Mouse (Mus musculus): ENCODE measurements around the gene Gm10376.
"Not testable (repeated sequence)": the region's sequence is repeated elsewhere in the genome, so short reads cannot be mapped to it uniquely, and the experiment has no call there.

Gene Gm10376

DNA sequence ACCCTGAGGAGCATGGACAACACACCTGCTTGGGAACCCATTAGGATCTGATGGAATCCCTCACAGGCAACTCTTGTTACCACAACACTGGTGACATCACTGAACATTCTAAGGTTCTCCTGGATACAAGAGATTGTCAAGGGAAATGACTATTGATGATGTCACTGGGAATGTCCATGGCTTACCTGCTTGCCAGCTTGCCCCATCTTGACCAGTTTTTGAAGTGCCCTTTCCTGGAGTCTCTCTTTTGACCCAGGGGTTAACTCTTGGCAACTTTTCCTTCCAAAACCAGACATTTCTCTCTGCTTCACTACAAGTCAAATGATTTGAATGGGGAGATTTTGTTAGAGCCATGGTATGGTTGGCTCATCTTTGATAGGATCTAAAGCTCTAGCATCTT is at the start of gene Gm10376:
TSS of gene Gm10376 (minus strand) at position 101 of the 400 bp plus-strand sequence.
- DNase-seq (ENCODE audit: low spot score in 2 of 2), result not testable (repeated sequence)

DNA sequence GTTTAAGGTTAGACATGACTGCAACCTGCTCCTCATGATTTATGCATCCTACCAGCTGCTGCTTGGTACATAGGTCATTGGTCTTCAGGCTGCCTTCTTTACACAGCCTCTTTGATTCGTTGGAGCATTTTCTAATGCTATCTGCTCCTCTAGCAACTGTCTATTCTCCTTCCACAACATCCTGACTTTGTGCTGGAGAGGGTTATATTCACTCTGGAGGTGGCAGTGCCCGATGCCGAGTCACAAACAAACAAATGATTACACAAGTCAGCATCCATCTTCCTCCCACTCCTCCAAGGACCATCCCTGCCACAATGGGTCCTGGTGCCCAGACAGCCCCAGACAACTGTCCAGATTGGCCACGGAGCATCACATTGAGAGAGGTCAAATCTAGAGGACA is 44.8 kb upstream of the Gm10376 start:
- not testable (repeated sequence) for DNase-seq (ENCODE audit: low spot score in 2 of 2)

DNA sequence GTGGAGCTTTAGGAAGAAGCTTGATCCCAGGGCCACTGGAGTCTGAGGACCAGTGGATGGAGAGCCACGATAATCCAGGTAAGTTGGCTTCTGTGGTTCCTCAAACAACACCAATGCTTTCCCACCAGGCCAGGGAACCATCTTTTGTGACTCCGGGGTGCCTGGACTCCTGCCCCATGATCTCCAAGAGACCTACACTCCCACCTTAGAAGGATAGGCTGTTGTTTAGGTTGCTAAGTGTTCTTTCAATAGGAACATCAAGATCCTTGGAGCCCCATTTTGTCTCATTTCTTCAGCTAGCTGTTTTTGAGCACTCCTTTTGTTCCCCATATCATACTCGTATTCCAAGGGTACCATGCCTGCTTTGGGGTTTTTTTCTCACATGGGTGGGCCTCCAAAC is 42.6 kb upstream of the Gm10376 start:
- not testable (repeated sequence) for DNase-seq (ENCODE audit: low spot score in 2 of 2)

DNA sequence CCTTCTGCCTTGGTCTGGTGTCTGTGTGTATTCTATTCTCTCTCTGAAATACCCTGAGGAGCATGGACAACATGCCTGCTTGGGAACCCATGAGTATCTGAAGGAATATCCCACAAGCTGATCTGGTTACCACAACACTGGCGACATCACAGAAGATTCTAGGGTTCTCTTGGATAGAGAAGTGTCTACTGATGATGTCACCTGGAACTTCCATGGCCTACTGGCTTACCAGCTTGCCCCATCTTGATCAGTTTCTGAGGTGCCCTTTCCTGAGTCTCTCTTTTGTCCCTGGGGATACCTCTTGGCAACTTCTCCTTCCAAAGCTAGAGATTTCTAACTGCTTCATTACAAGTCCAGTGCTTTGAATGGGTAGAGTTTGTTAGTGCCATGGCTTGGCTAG is 21.9 kb downstream of the Gm10376 start, which contains the start of gene Gm8082:
TSS of gene Gm8082 (minus strand) at position 101 of the 400 bp plus-strand sequence.
- DNase-seq (ENCODE audit: low spot score in 2 of 2), result not testable (repeated sequence)

Data from frontal cortex, postnatal 36 days (tissue).